Mouse (Mus musculus): ENCODE results near the gene Cd151. TPM values are rescaled to one million over a fixed set of nuclear protein-coding genes. Genes with fewer than 3 reads are reported as not detected.

Cd151 gene
- polyA plus RNA-seq, 1 experiment from 2014 or later = 17.0 TPM

- no peaks in the 10 kb centered on the region for H3K9me3 ChIP-seq
- WGBS = 84% methylated on average over 1 of the region's 1 CpGs
- H3K9ac ChIP-seq = no peak overlapping the region
- ATAC-seq (ENCODE audit: insufficient number of reproducible peaks, insufficient read depth, low FRiP score, low TSS enrichment) = no peak
- no peak overlapping the region for H3K4me3 ChIP-seq
- peaks cover 36% of the 10 kb centered on the region for H3K36me3 ChIP-seq
- H3K4me2 ChIP-seq (replicated peaks) = no peak overlapping the region
- H3K27ac ChIP-seq = no peak overlapping the region
- H3K4me1 ChIP-seq = no peaks in the 10 kb centered on the region
- H3K27me3 ChIP-seq = no peaks in the 10 kb centered on the region
These were observed 26.5 kb downstream of the Cd151 start for GRCm38 (mm10) chr7:141493729-141494128.

- H3K27me3 ChIP-seq = no peaks in the 10 kb centered on the region
- no peaks in the 10 kb centered on the region for H3K4me1 ChIP-seq
- ATAC-seq (ENCODE audit: insufficient number of reproducible peaks, insufficient read depth, low FRiP score, low TSS enrichment) = no peak
- WGBS = 85% methylated on average over 2 of the region's 2 CpGs
- no peak overlapping the region for H3K4me3 ChIP-seq
- H3K27ac ChIP-seq = no peak overlapping the region
- H3K36me3 ChIP-seq = peaks cover 46% of the 10 kb centered on the region
- H3K9me3 ChIP-seq = no peaks in the 10 kb centered on the region
- no peak overlapping the region for H3K4me2 ChIP-seq (replicated peaks)
- no peak overlapping the region for H3K9ac ChIP-seq
These were observed 28.2 kb downstream of the Cd151 start for GRCm38 (mm10) chr7:141495379-141495778.

DNA sequence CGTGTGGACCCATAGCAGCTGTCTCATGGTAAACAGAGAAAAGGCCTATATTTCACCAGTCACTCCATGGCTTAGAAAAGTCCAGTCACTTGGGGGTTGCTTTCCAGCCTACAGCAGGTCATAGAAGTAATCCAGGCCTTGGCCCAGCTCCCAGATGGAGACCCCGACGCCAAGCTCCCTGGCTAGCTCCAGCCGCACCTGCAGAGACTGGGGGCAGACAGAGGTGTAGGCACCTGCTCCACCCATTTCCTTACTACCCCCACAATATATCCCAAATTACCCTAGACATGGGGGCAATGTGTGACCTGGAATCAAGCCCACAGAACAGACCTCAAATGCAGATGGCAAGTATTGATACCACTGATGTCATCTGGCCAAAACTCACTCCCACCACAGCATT is 28.7 kb downstream of the Cd151 start:
- no peak for ATAC-seq (ENCODE audit: insufficient number of reproducible peaks, insufficient read depth, low FRiP score, low TSS enrichment)
- H3K27me3 ChIP-seq = no peaks in the 10 kb centered on the region
- H3K27ac ChIP-seq = no peak overlapping the region
- peaks cover 46% of the 10 kb centered on the region for H3K36me3 ChIP-seq
- no peaks in the 10 kb centered on the region for H3K4me1 ChIP-seq
- H3K9me3 ChIP-seq = no peaks in the 10 kb centered on the region
- H3K4me2 ChIP-seq (replicated peaks) = no peak overlapping the region
- no peak overlapping the region for H3K9ac ChIP-seq
- H3K4me3 ChIP-seq = no peak overlapping the region
- WGBS = 90% methylated on average over 4 of the region's 4 CpGs

GRCm38 (mm10) chr7:141497600-141497999 is 30.4 kb downstream of the Cd151 start:
- H3K9me3 ChIP-seq = no peaks in the 10 kb centered on the region
- WGBS = 91% methylated on average over 3 of the region's 3 CpGs
- H3K27ac ChIP-seq = no peak overlapping the region
- no peak overlapping the region for H3K4me3 ChIP-seq
- H3K4me1 ChIP-seq = no peaks in the 10 kb centered on the region
- no peak overlapping the region for H3K9ac ChIP-seq
- H3K4me2 ChIP-seq (replicated peaks) = no peak overlapping the region
- H3K27me3 ChIP-seq = no peaks in the 10 kb centered on the region
- ATAC-seq (ENCODE audit: insufficient number of reproducible peaks, insufficient read depth, low FRiP score, low TSS enrichment) = no peak
- peaks cover 33% of the 10 kb centered on the region for H3K36me3 ChIP-seq

- H3K4me2 ChIP-seq (replicated peaks) = no peak overlapping the region
- no peak overlapping the region for H3K4me3 ChIP-seq
- H3K27ac ChIP-seq = no peak overlapping the region
- H3K27me3 ChIP-seq = no peaks in the 10 kb centered on the region
- 80% methylated on average over 7 of the region's 7 CpGs for WGBS
- ATAC-seq (ENCODE audit: insufficient number of reproducible peaks, insufficient read depth, low FRiP score, low TSS enrichment) = no peak
- H3K9ac ChIP-seq = no peak overlapping the region
- H3K4me1 ChIP-seq = no peaks in the 10 kb centered on the region
- H3K9me3 ChIP-seq = no peaks in the 10 kb centered on the region
- peaks cover 11% of the 10 kb centered on the region; the same call in 1 of the 2 replicates for H3K36me3 ChIP-seq
These were observed 34.8 kb downstream of the Cd151 start for GRCm38 (mm10) chr7:141501820-141502555.

GRCm38 (mm10) chr7:141502556-141502905 is 35.3 kb downstream of the Cd151 start:
- H3K9me3 ChIP-seq = no peaks in the 10 kb centered on the region
- WGBS = 91% methylated on average over 5 of the region's 5 CpGs
- H3K36me3 ChIP-seq = peaks cover 11% of the 10 kb centered on the region; the same call in 1 of the 2 replicates

DNA sequence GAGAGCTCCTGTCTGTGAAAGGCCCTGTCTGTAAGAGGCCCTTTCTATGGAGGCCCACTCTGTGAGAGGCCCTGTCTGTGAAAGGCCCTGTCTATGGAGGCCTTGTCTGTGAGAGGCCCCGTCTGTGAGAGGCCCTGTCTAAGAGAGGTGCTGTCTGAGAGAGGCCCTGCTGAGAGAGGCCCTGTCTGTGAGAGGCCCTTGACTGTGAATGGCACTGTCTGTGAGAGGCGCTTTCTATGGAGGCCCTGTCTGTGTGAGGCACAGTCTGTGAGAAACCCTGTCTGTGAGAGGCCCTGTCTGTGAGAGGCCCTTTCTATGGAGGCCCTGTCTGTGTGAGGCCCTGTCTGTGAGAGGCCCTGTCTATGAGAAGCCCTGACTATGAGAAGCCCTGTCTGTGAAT is 39.1 kb downstream of the Cd151 start:
- Histone ChIP-seq H3K4me3 (no peak overlapping the region), H3K36me3 (no peaks in the 10 kb centered on the region; the same call in 1 of the 2 replicates), H3K9ac (0 out of 2 replicates have a peak overlapping the region, but pooled peaks have one; percentile 12), H3K27ac (no peak overlapping the region), H3K4me1 (no peaks in the 10 kb centered on the region), H3K4me2 (replicated peaks) (no peak overlapping the region), H3K9me3 (no peaks in the 10 kb centered on the region), H3K27me3 (no peaks in the 10 kb centered on the region)
- no peak for ATAC-seq (ENCODE audit: insufficient number of reproducible peaks, insufficient read depth, low FRiP score, low TSS enrichment)
- 84% methylated on average over 2 of the region's 2 CpGs for WGBS

More at GRCm38 (mm10) chr7:141502556-141502905, 35.3 kb downstream of the Cd151 start:
- Histone ChIP-seq H3K27me3 (no peaks in the 10 kb centered on the region), H3K4me2 (replicated peaks) (no peak overlapping the region), H3K4me3 (no peak overlapping the region), H3K27ac (no peak overlapping the region), H3K4me1 (no peaks in the 10 kb centered on the region), H3K9ac (no peak overlapping the region)
- no peak for ATAC-seq (ENCODE audit: insufficient number of reproducible peaks, insufficient read depth, low FRiP score, low TSS enrichment)

DNA sequence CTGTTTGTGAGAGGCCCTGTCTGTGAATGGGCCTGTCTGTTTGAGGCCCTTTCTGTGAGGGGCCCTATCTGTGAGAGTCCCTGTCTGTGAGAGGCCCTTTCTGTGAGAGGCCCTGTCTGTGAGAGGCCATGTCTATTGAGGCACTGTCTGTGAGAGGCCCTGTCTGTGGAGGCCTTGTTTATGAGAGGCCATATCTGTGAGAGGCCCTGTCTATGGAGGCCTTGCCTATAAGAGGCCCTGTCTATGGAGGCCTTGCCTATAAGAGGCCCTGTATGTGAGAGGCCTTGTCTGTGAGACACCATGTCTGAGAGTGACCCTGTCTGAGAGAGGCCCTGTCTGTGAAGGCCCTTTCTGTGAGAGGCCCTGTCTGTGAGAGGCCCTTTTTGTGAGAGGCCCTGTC is 41.0 kb downstream of the Cd151 start:
- no peak overlapping the region for H3K4me3 ChIP-seq
- H3K36me3 ChIP-seq = no peaks in the 10 kb centered on the region; the same call in 1 of the 2 replicates
- 0 out of 2 replicates have a peak, but pooled peaks have one; percentile 47 for ATAC-seq (ENCODE audit: insufficient number of reproducible peaks, insufficient read depth, low FRiP score, low TSS enrichment)
- no peak overlapping the region for H3K4me2 ChIP-seq (replicated peaks)
- H3K9me3 ChIP-seq = no peaks in the 10 kb centered on the region
- no peaks in the 10 kb centered on the region for H3K27me3 ChIP-seq
- no peaks in the 10 kb centered on the region for H3K4me1 ChIP-seq
- H3K9ac ChIP-seq = no peak overlapping the region
- H3K27ac ChIP-seq = no peak overlapping the region

DNA sequence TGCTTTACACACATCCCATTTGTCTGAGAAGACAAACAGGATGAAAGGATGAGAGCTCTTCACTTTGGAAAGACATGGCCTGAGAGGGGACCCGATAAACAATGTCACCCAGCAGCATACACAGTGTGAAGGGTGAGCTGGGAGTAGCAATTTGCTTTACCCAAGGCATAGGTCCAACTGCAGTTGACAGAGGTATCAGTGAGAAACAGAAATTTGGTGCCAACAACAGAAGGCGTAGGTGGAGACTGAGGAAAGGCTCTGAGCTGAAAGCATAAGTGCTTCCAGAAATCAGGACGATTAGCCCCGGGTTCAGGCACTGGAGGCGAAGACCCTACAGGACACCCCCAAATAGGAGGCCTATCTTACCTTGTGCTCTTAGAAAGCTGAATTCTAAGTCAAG is 43.0 kb downstream of the Cd151 start:
- Histone ChIP-seq H3K4me1 (no peaks in the 10 kb centered on the region), H3K4me3 (no peak overlapping the region), H3K4me2 (replicated peaks) (no peak overlapping the region), H3K9me3 (no peaks in the 10 kb centered on the region), H3K9ac (no peak overlapping the region), H3K36me3 (peaks cover 5% of the 10 kb centered on the region; the same call in 1 of the 2 replicates), H3K27ac (no peak overlapping the region), H3K27me3 (no peaks in the 10 kb centered on the region)
- no peak for ATAC-seq (ENCODE audit: insufficient number of reproducible peaks, insufficient read depth, low FRiP score, low TSS enrichment)
- 93% methylated on average over 5 of the region's 5 CpGs for WGBS

- Histone ChIP-seq H3K9ac (no peak overlapping the region), H3K36me3 (peaks cover 5% of the 10 kb centered on the region; the same call in 1 of the 2 replicates), H3K27ac (no peak overlapping the region), H3K9me3 (no peaks in the 10 kb centered on the region), H3K4me1 (no peaks in the 10 kb centered on the region), H3K4me2 (replicated peaks) (no peak overlapping the region), H3K27me3 (no peaks in the 10 kb centered on the region), H3K4me3 (no peak overlapping the region)
- 71% methylated on average over 8 of the region's 8 CpGs for WGBS
- no peak for ATAC-seq (ENCODE audit: insufficient number of reproducible peaks, insufficient read depth, low FRiP score, low TSS enrichment)
These were observed 43.5 kb downstream of the Cd151 start for GRCm38 (mm10) chr7:141510681-141511191.

DNA sequence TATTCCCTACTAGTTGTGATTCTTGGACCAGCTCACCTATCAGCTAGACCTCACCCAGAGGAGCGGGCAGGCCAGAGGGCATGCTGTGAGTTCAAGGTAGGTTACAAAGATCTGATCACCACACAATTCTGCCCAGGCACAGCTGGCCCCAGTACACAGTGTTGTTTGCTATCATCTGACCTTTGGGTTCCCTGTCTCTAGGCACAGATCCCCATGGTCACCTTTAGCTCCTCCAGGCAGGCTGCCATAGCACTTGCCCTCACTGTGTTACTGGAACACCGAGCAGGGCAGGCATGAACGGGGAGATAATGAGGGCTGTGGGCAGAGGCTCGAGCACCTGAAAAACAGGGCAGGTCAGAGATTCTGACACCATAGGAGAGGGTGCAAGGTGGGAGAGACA is 50.4 kb downstream of the Cd151 start:
- H3K9ac ChIP-seq = no peak overlapping the region
- no peak overlapping the region for H3K4me2 ChIP-seq (replicated peaks)
- H3K27me3 ChIP-seq = no peaks in the 10 kb centered on the region
- H3K27ac ChIP-seq = no peak overlapping the region
- no peaks in the 10 kb centered on the region for H3K9me3 ChIP-seq
- H3K4me1 ChIP-seq = no peaks in the 10 kb centered on the region
- H3K36me3 ChIP-seq = peaks cover 28% of the 10 kb centered on the region
- WGBS = 86% methylated on average over 4 of the region's 4 CpGs
- ATAC-seq (ENCODE audit: insufficient number of reproducible peaks, insufficient read depth, low FRiP score, low TSS enrichment) = no peak
- H3K4me3 ChIP-seq = no peak overlapping the region

- no peak for ATAC-seq (ENCODE audit: insufficient number of reproducible peaks, insufficient read depth, low FRiP score, low TSS enrichment)
- Histone ChIP-seq H3K4me2 (replicated peaks) (no peak overlapping the region), H3K9ac (no peak overlapping the region), H3K27me3 (no peaks in the 10 kb centered on the region), H3K27ac (no peak overlapping the region), H3K9me3 (no peaks in the 10 kb centered on the region), H3K4me1 (no peaks in the 10 kb centered on the region), H3K36me3 (peaks cover 29% of the 10 kb centered on the region), H3K4me3 (no peak overlapping the region)
- WGBS = 84% methylated on average over 5 of the region's 5 CpGs
These were observed 51.1 kb downstream of the Cd151 start for GRCm38 (mm10) chr7:141518296-141518695.

Measured in embryonic facial prominence, embryonic 12.5 days (tissue).